Comparison of ENCODE assay signal across 31 mouse cellular contexts in the genomic region with DNA sequence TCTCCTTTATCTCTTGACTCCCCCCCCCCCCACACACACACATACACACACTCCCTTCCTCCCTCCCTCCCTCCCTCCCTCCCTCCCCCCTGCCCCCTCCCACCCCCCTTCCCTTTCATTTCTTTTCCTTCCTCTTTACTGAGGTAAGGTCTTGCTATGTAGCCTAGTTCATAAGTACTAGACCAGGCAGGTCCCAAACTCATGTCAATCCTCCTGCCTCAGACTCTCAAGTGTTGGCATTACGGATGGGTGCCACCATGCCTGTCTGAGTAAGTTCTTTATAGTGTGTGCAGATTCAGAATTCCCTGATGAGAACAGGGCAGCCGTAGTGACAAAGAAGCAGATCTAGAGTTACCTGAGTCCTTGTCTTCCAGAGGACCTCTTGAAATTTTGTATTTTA. TPM values are rescaled to one million over a fixed set of nuclear protein-coding genes. Genes with fewer than 3 reads are reported as not detected.
DNase-seq lines count a peak whose midpoint lies in the region; ATAC-seq and TF ChIP-seq lines count a peak whose summit lies in the region.
"Had no signal": no experiment of that assay in that cellular context is flagged by ENCODE, and none has a peak within 500 bp of the region (broad histone marks: within the 10 kb centered on the region; RNA-seq: fewer than 3 reads in every experiment).

No protein-coding gene starts in this region.

- DNase-seq in spleen, adult 2 months (ENCODE audit: low read depth in 1 of 2, low spot score in 2 of 2): no peak
- DNase-seq in spleen, postnatal 14 days (ENCODE audit: low spot score in 2 of 2): no peak
- peak; percentile 51 for DNase-seq in induced T-regulatory cell, adult 2 months (ENCODE audit: low read depth)
- peak; percentile 43 for DNase-seq in splenic B cell, adult 2 months (ENCODE audit: low read depth, low spot score)
- no peak for DNase-seq in right cerebral cortex, postnatal 4 days
- no peak for DNase-seq in gastrocnemius, adult 8-10 months (ENCODE audit: low spot score in 2 of 2)
- DNase-seq: adrenal gland, postnatal 10 days; adrenal gland, postnatal 36 days; cerebellum, adult 18-20 months; cerebellum, adult 9-11 months; cerebellum, postnatal 25 days; forebrain, postnatal 0 days; gastrocnemius, adult 2 months; gastrocnemius, postnatal 25 days; heart, adult 2 months; heart, postnatal 14 days had no signal

- H3K27ac ChIP-seq in spleen, adult 2 months (ENCODE audit: insufficient read depth, low read length): peak overlapping the region; percentile 64; the same call in 1 of the 2 replicates
- no peak overlapping the region for H3K27ac ChIP-seq in liver, embryonic 12.5 days
- H3K27ac ChIP-seq: embryonic facial prominence, embryonic 12.5 days; embryonic facial prominence, embryonic 15.5 days; gastrocnemius, adult 2 months; heart, adult 2 months; heart, embryonic 10.5 days; heart, embryonic 13.5 days; hindbrain, embryonic 13.5 days had no signal

- no peaks in the 10 kb centered on the region for H3K9me3 ChIP-seq in megakaryocyte, embryonic 14.5 days
- H3K9me3 ChIP-seq in liver, embryonic 12.5 days (replicated peaks): no peaks in the 10 kb centered on the region
- H3K9me3 ChIP-seq: embryonic facial prominence, embryonic 12.5 days; embryonic facial prominence, embryonic 15.5 days; heart, embryonic 10.5 days; heart, embryonic 13.5 days; hindbrain, embryonic 13.5 days had no signal

- no peak for TF ChIP-seq POLR2A in spleen, adult 2 months (IDR thresholded peaks at IDR 0.05; ENCODE audit: low read depth, low read length)

- no peak for TF ChIP-seq CTCF in spleen, adult 2 months (IDR thresholded peaks at IDR 0.05; ENCODE audit: extremely low read depth, insufficient read depth, insufficient read length, insufficient replicate concordance)

- no peak overlapping the region for H3K4me2 ChIP-seq in liver, embryonic 12.5 days
- H3K4me2 ChIP-seq: embryonic facial prominence, embryonic 12.5 days; embryonic facial prominence, embryonic 15.5 days; heart, embryonic 13.5 days; hindbrain, embryonic 13.5 days had no signal

- H3K9ac ChIP-seq in liver, embryonic 12.5 days: no peak overlapping the region
- H3K9ac ChIP-seq: embryonic facial prominence, embryonic 12.5 days; embryonic facial prominence, embryonic 15.5 days; forebrain, postnatal 0 days; heart, embryonic 13.5 days; hindbrain, embryonic 13.5 days had no signal

- no peaks in the 10 kb centered on the region for H3K27me3 ChIP-seq in spleen, adult 2 months (ENCODE audit: control insufficient read depth, insufficient read depth, low read length)
- H3K27me3 ChIP-seq in megakaryocyte, embryonic 14.5 days (replicated peaks): no peaks in the 10 kb centered on the region
- H3K27me3 ChIP-seq in splenic B cell, adult 2 months (ENCODE audit: control insufficient read depth, insufficient read depth, low read length, poor library complexity, severe bottlenecking): no peaks in the 10 kb centered on the region
- H3K27me3 ChIP-seq in liver, embryonic 12.5 days (replicated peaks): no peaks in the 10 kb centered on the region
- H3K27me3 ChIP-seq: embryonic facial prominence, embryonic 12.5 days; embryonic facial prominence, embryonic 15.5 days; heart, embryonic 13.5 days; hindbrain, embryonic 13.5 days had no signal

- peaks cover 6% of the 10 kb centered on the region for H3K36me3 ChIP-seq in spleen, adult 2 months (ENCODE audit: control insufficient read depth, insufficient read depth, low read length)
- H3K36me3 ChIP-seq in megakaryocyte, embryonic 14.5 days (replicated peaks; ENCODE audit: low read length): peaks cover 18% of the 10 kb centered on the region
- peaks cover 12% of the 10 kb centered on the region; the same call in 1 of the 2 replicates for H3K36me3 ChIP-seq in splenic B cell, adult 2 months (ENCODE audit: control insufficient read depth, insufficient read depth, low read length, poor library complexity, severe bottlenecking)
- no peaks in the 10 kb centered on the region for H3K36me3 ChIP-seq in liver, embryonic 12.5 days
- H3K36me3 ChIP-seq: embryonic facial prominence, embryonic 12.5 days; embryonic facial prominence, embryonic 15.5 days; heart, embryonic 10.5 days; heart, embryonic 13.5 days; hindbrain, embryonic 13.5 days had no signal

- 57% methylated on average over 2 of the region's 2 CpGs for WGBS in spleen, adult 2 months
- WGBS in liver, embryonic 12.5 days (ENCODE audit: insufficient replicate concordance): 65% methylated on average over 2 of the region's 2 CpGs

- H3K4me1 ChIP-seq in spleen, adult 2 months (ENCODE audit: control insufficient read depth, insufficient read depth, insufficient read length): peaks cover 35% of the 10 kb centered on the region
- peaks cover 91% of the 10 kb centered on the region for H3K4me1 ChIP-seq in megakaryocyte, embryonic 14.5 days
- H3K4me1 ChIP-seq in liver, embryonic 12.5 days: peaks cover 17% of the 10 kb centered on the region
- H3K4me1 ChIP-seq: embryonic facial prominence, embryonic 12.5 days; embryonic facial prominence, embryonic 15.5 days; heart, embryonic 10.5 days had no signal

- no peak overlapping the region for H3K4me3 ChIP-seq in spleen, adult 2 months (ENCODE audit: extremely low read depth, insufficient read depth, insufficient read length)
- peak overlapping the region; percentile 50 for H3K4me3 ChIP-seq in megakaryocyte, embryonic 14.5 days (replicated peaks)
- no peak overlapping the region for H3K4me3 ChIP-seq in liver, embryonic 12.5 days
- H3K4me3 ChIP-seq: embryonic facial prominence, embryonic 12.5 days; embryonic facial prominence, embryonic 15.5 days; gastrocnemius, adult 2 months; heart, adult 2 months; heart, embryonic 10.5 days; heart, embryonic 13.5 days; hindbrain, embryonic 13.5 days had no signal

- ATAC-seq in liver, embryonic 12.5 days: no peak
- ATAC-seq: forebrain, embryonic 14.5 days; forebrain, postnatal 0 days; hindbrain, embryonic 16.5 days; Patski had no signal

RNA-seq across cellular contexts. Expression of a gene that starts 20.2 kb away (rescaled TPM):
- 28.0 and 33.6 TPM in 2 replicates for polyA plus RNA-seq in spleen, adult 2 months (2012; rRNA removed)
- polyA plus RNA-seq in megakaryocyte, embryonic 14.5 days (2012; ENCODE audit: insufficient read depth, low replicate concordance): 0.70 TPM in 1 of 2 replicates, not detected in the other
- under 1 TPM in 3 of 4 experiments, not detected in 1; 0.11 to 0.48 (median 0.29) TPM for total RNA-seq in gastrocnemius, adult 8-10 months (2022)
- 2.1 and 2.5 TPM in 2 replicates for polyA plus RNA-seq in liver, embryonic 12.5 days (2016; fragmentation: Nextera tagmentation; extraction: Ambion mirVana)

RNA-seq across cellular contexts. Expression of a gene that starts 53.5 kb away (rescaled TPM):
- polyA plus RNA-seq in spleen, adult 2 months (2012; rRNA removed): 0.54 TPM in 1 of 2 replicates, not detected in the other
- polyA plus RNA-seq in megakaryocyte, embryonic 14.5 days (2012; ENCODE audit: insufficient read depth, low replicate concordance): not detected in 2 replicates
- 10 to 100 TPM in 1 of 4 experiments, 1 to 10 TPM in 3; 1.3 to 28.8 (median 6.5) TPM for total RNA-seq in gastrocnemius, adult 8-10 months (2022)
- not detected in 2 replicates for polyA plus RNA-seq in liver, embryonic 12.5 days (2016; fragmentation: Nextera tagmentation; extraction: Ambion mirVana)
- total RNA-seq: adrenal gland, postnatal 36 days; common myeloid progenitor, adult 5-6 weeks; hematopoietic stem cell, adult 5-6 weeks had no signal
- polyA plus RNA-seq: embryonic facial prominence, embryonic 15.5 days; forebrain, embryonic 11.5 days; forebrain, embryonic 14.5 days; forebrain, postnatal 0 days; frontal cortex, adult 2 months; gonadal fat pad, adult 2 months; heart, adult 2 months; heart, embryonic 13.5 days; hindbrain, embryonic 13.5 days; hindbrain, embryonic 16.5 days; Patski had no signal

Comparison
In these comparisons a context has a peak if more than half of its experiments do, and no peak if none do; other contexts are left out.
1. DNase-seq: peak in induced T-regulatory cell, adult 2 months (single experiment) and splenic B cell, adult 2 months (single experiment); none in spleen, adult 2 months (0 of 2), spleen, postnatal 14 days (0 of 2), right cerebral cortex, postnatal 4 days (single experiment) and gastrocnemius, adult 8-10 months (0 of 2).